Mouse (Mus musculus): ENCODE data around the gene Snap23.
"Not testable (repeated sequence)": the region's sequence is repeated elsewhere in the genome, so short reads cannot be mapped to it uniquely, and the experiment has no call there.

The Snap23 gene

GRCm38 (mm10) chr2:120566886-120567797 lies at the start of gene Snap23:
Gene Snap23, plus strand, starts transcription at chr2:120567671.
- DNase-seq (ENCODE audit: low read depth, low spot score), result peak; percentile 94

GRCm38 (mm10) chr2:120518547-120519210 lies 48.8 kb upstream of the Snap23 start:
- no peak for DNase-seq (ENCODE audit: low read depth, low spot score)

DNA sequence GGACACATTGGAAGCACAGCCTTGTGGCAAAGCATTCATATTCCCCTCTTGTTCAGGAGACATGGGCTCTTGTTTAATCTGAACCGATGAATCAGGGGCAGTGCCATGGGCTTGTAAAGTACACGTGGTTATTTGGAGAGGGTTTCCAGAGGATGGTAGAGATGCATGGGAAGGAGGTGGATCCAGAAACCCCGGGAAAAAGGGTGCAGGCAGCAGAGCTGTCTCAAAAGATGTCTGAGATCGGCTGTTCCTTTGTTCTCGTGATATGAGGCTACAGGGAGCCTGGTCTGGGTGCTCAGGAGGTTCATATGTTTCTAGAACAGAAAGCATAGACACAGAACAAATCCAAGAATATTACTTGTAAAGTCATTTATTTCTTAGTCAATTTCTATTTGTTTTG lies 40.7 kb upstream of the Snap23 start:
- no peak for DNase-seq (ENCODE audit: low read depth, low spot score)

DNA sequence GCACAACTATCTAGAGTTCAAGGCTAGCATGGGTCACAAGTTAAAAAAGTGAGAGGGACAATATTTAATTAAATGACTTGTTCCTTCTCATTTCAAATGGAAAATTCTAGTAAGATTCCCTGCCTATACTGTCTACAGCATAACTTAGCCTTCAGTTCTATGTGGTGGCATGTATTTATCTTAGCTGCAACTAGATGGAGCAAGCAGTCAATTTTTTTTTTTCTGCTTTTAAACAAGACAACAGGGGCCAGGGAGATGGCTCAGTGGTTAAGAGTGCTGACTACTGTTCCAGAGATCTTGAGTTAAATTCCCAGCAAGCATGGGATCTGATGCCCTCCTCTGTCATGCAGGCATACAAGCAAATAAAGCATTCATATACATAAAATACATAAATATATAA lies 37.9 kb upstream of the Snap23 start:
- DNase-seq (ENCODE audit: low read depth, low spot score), result no peak

GRCm38 (mm10) chr2:120531223-120531622 lies 36.2 kb upstream of the Snap23 start:
- no peak for DNase-seq (ENCODE audit: low read depth, low spot score)

DNA sequence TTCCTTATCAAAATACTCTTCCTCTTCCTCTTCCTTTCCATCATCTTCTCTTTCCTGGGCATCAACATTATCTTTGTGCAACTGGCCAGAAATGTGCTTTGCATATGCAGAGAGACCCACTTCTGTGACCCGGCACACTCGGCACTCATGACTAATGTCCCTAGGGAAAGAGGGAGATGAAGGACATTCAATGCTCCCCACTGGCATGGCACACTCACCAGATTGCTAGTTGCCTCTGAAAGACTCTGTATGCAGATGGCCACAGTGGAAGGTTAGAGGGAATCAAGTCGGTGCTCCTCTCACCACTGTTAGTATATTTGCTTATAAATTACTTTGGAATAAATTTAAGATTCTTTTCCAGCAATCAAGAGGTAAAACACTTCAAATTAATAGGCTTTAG lies 28.1 kb upstream of the Snap23 start:
- DNase-seq (ENCODE audit: low read depth, low spot score), result no peak

- peak; percentile 77 for DNase-seq (ENCODE audit: low read depth, low spot score)
Measured at GRCm38 (mm10) chr2:120539778-120540208, 27.7 kb upstream of the Snap23 start.

- DNase-seq (ENCODE audit: low read depth, low spot score), result no peak
Measured at GRCm38 (mm10) chr2:120544732-120545131, 22.7 kb upstream of the Snap23 start.

- no peak for DNase-seq (ENCODE audit: low read depth, low spot score)
Measured at GRCm38 (mm10) chr2:120556868-120557267, 10.6 kb upstream of the Snap23 start.

GRCm38 (mm10) chr2:120558813-120559212 lies 8.7 kb upstream of the Snap23 start:
- DNase-seq (ENCODE audit: low read depth, low spot score), result no peak

GRCm38 (mm10) chr2:120561524-120561923 lies 5.9 kb upstream of the Snap23 start:
- DNase-seq (ENCODE audit: low read depth, low spot score), result peak; percentile 49

DNA sequence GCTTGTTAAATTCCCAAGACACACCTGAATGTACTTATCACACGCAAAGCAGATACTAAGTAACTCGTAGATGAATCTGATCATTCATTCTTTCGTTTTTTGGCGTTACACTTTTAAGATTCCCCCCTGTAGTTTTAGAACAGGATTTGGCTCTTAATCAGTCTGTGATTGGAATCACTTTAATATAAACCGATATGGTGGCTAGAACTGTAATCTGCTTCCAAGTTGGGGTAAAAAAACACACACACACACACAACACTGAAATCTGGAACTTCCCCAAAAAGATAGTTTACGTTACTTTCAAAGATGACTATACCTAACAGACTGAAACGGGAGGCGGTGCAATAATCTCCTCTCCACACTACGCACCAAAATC lies 4.6 kb upstream of the Snap23 start:
- no peak for DNase-seq (ENCODE audit: low read depth, low spot score)

- DNase-seq (ENCODE audit: low read depth, low spot score), result peak; percentile 95
Measured at GRCm38 (mm10) chr2:120563235-120563990, 4.1 kb upstream of the Snap23 start, which contains the start of gene Zfp106. Gene Zfp106, minus strand, starts transcription at chr2:120563843.

- DNase-seq (ENCODE audit: low read depth, low spot score), result peak; percentile 20
Measured at GRCm38 (mm10) chr2:120564548-120565188, 2.8 kb upstream of the Snap23 start.

GRCm38 (mm10) chr2:120565363-120565762 lies 2.1 kb upstream of the Snap23 start:
- DNase-seq (ENCODE audit: low read depth, low spot score), result no peak

GRCm38 (mm10) chr2:120567798-120568320 lies 388 bp downstream of the Snap23 start:
- DNase-seq (ENCODE audit: low read depth, low spot score), result no peak

GRCm38 (mm10) chr2:120571081-120571480 lies 3.6 kb downstream of the Snap23 start:
- no peak for DNase-seq (ENCODE audit: low read depth, low spot score)

DNA sequence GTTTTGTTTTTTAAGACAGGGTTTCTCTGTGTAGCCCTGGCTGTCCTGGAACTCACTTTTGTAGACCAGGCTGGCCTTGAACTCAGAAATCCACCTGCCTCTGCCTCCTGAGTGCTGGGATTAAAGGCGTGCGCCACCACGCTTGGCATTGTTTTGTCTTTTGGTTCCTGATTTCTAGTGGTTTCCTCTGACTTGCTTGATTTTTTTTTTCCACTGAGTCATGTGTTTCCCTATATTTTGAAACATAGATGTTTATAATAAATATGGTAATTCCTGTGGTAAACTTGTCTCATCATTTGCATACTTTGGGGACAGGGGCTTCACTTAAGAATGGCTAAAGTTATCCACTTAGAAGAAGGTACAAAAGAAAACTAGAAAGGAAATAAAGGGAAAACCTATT lies 4.7 kb downstream of the Snap23 start:
- DNase-seq (ENCODE audit: low read depth, low spot score), result not testable (repeated sequence)

- peak; percentile 37 for DNase-seq (ENCODE audit: low read depth, low spot score)
Measured at GRCm38 (mm10) chr2:120575121-120575520, 7.7 kb downstream of the Snap23 start.

GRCm38 (mm10) chr2:120575978-120576377 lies 8.5 kb downstream of the Snap23 start:
- DNase-seq (ENCODE audit: low read depth, low spot score), result no peak

DNA sequence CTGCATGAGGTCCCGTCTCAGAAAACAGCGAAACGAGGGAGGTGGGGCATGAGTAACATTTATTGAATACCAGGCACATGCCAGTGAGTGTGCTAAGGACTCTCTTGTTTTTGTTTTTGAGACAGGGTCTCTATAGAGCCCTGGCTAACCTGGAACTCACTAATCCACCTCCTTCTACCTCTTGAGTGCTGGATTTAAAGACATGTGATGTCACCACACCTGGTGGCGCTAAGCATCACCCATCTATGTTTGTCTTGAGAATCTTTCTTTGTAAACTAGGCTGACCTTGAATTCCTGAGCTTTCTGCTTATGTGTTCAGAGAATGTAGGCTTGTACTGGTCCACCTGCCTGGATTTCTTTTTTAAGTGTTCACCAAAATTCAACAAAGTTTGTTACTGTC lies 10.3 kb downstream of the Snap23 start:
- no peak for DNase-seq (ENCODE audit: low read depth, low spot score)

All from A20 (cell line).